ENCODE assay signal across 20 mouse cellular contexts in the genomic region with DNA sequence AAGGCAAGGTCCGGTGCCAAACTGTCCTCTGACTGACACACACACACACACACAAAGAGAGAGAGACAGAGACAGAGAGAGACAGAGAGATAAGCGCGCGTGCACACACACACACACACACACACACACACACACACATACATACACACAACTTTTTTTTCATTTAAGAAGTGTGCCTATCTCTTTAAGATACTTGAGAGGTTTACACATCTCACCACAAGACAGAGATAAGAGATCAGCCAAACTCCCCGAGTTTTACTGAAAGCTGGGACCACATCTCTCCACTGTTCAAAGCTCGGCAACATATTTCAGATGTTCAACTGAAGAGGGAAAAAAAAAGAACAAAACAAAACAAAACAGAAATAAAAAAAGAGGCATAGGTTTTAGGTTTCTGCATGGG.
"Had no signal": no experiment of that assay in that cellular context is flagged by ENCODE, and none has a peak within 500 bp of the region (broad histone marks: within the 10 kb centered on the region; RNA-seq: fewer than 3 reads in every experiment).

No protein-coding gene starts in this region.

- H3K4me3 ChIP-seq: limb, embryonic 10.5 days; limb, embryonic 13.5 days; liver, embryonic 12.5 days; liver, embryonic 15.5 days; lung, embryonic 15.5 days; neural tube, embryonic 13.5 days had no signal

- ATAC-seq: intestine, embryonic 16.5 days; liver, embryonic 12.5 days had no signal

- H3K36me3 ChIP-seq: limb, embryonic 13.5 days; liver, embryonic 12.5 days; liver, embryonic 15.5 days; lung, embryonic 15.5 days; neural tube, embryonic 13.5 days had no signal

- H3K9me3 ChIP-seq: limb, embryonic 10.5 days; limb, embryonic 13.5 days; liver, embryonic 12.5 days; liver, embryonic 15.5 days; lung, embryonic 15.5 days; neural tube, embryonic 13.5 days had no signal

- H3K9ac ChIP-seq: limb, embryonic 13.5 days; liver, embryonic 12.5 days; liver, embryonic 15.5 days; lung, embryonic 15.5 days; neural tube, embryonic 13.5 days had no signal

- DNase-seq: kidney, adult 18-20 months; kidney, adult 9 months; kidney, postnatal 14 days; kidney, postnatal 4 days; layer of hippocampus, postnatal 36 days; liver; lung, adult 18-20 months; lung, postnatal 10 days; lung, postnatal 36 days; midbrain, embryonic 14.5 days; right cerebral cortex, postnatal 14 days; right cerebral cortex, postnatal 4 days had no signal

- H3K27ac ChIP-seq: limb, embryonic 10.5 days; limb, embryonic 13.5 days; liver, embryonic 12.5 days; liver, embryonic 15.5 days; lung, embryonic 15.5 days; neural tube, embryonic 13.5 days; stomach, postnatal 0 days had no signal

- H3K4me1 ChIP-seq: neural tube, embryonic 13.5 days had no signal

- H3K27me3 ChIP-seq: lung, embryonic 15.5 days; neural tube, embryonic 13.5 days had no signal
